Mouse (Mus musculus): ENCODE data around the gene Ano6. TPM values are rescaled to one million over a fixed set of nuclear protein-coding genes. Genes with fewer than 3 reads are reported as not detected.

Ano6 gene
- polyA plus RNA-seq, 1 experiment = 104 TPM

GRCm38 (mm10) chr15:95800051-95800450 is 9.4 kb downstream of the Ano6 start:
- H3K27me3 ChIP-seq (ENCODE audit: control insufficient read depth, insufficient read depth, low read length) = no peaks in the 10 kb centered on the region
- peaks cover 11% of the 10 kb centered on the region for H3K36me3 ChIP-seq (ENCODE audit: control insufficient read depth, insufficient read depth, low read length)
- H3K4me1 ChIP-seq (replicated peaks; ENCODE audit: control insufficient read depth, insufficient read depth, low read length) = peaks cover 46% of the 10 kb centered on the region
- no peak for TF ChIP-seq CTCF (IDR thresholded peaks at IDR 0.05; ENCODE audit: borderline replicate concordance, control insufficient read depth, extremely low read depth, insufficient read depth, low read length, poor library complexity)
- TF ChIP-seq POLR2A (IDR thresholded peaks at IDR 0.05; ENCODE audit: control insufficient read depth, extremely low read depth, insufficient read depth, low read length, poor library complexity) = no peak
- no peak for DNase-seq
- H3K4me3 ChIP-seq (ENCODE audit: control insufficient read depth, insufficient read depth, low read length) = no peak overlapping the region
- H3K27ac ChIP-seq (ENCODE audit: control insufficient read depth, insufficient read depth, low read length) = no peak overlapping the region

DNA sequence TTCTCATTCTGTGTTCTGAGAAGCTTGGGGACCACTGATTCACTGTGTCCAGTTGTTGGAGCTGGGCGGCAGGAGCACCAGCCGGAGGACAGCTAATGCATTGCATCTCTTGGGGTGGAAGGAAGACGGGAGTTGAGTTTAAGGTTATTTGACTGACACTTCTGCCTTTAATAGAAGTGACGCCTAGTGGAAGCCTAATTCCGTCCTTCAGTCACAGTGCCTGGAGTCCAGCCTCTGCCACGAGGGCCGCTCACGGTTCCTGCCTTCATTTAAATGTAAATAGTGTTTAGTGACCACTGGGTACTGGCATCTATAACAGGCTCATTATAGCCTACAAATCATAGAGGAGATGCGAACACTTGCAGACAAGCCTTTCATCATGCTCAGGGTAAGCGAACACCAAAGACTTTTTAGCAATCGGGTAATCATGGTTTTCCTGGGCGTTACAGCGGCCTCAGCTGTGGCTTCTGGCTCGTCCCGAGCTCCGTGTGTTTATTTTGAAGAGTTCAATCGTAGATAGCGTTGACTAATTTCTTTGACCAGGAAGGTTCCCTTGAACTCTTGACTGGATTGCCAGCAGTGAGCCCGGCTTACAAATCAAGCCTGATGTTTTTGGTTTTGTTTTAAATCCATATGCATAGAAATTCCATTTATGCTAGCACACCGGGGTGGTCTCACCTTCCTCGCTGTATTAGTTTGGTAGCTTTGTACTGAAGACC is 10.8 kb downstream of the Ano6 start:
- 95% methylated on average over 21 of the region's 21 CpGs for WGBS
- no peak for DNase-seq
- Histone ChIP-seq H3K4me3 (ENCODE audit: control insufficient read depth, insufficient read depth, low read length) (no peak overlapping the region), H3K27me3 (ENCODE audit: control insufficient read depth, insufficient read depth, low read length) (no peaks in the 10 kb centered on the region), H3K36me3 (ENCODE audit: control insufficient read depth, insufficient read depth, low read length) (peaks cover 11% of the 10 kb centered on the region), H3K4me1 (replicated peaks; ENCODE audit: control insufficient read depth, insufficient read depth, low read length) (peaks cover 44% of the 10 kb centered on the region), H3K27ac (ENCODE audit: control insufficient read depth, insufficient read depth, low read length) (no peak overlapping the region)
- TF ChIP-seq CTCF (IDR thresholded peaks at IDR 0.05; ENCODE audit: borderline replicate concordance, control insufficient read depth, extremely low read depth, insufficient read depth, low read length, poor library complexity) = no peak
- no peak for TF ChIP-seq POLR2A (IDR thresholded peaks at IDR 0.05; ENCODE audit: control insufficient read depth, extremely low read depth, insufficient read depth, low read length, poor library complexity)

DNA sequence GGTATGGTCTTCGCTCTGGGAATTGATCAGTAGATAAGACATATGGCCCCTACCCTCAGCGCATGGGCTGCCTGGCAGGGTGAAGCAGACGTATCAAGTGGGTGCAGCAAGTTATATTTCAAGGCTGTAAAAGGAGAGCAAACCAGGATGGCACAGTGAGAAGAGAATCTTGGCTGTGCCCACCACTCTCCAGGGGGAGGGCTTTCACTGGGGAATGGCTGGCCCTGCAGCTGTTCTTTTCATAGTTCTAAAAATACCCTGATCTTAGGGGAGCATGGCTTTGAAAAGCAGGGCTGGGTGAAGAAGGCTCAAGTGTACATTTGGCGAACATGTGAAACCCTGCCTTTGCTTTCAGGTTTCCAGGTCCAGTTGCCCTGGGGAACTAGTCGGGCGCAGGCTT is 11.5 kb downstream of the Ano6 start:
- TF ChIP-seq POLR2A (IDR thresholded peaks at IDR 0.05; ENCODE audit: control insufficient read depth, extremely low read depth, insufficient read depth, low read length, poor library complexity) = no peak
- no peak for TF ChIP-seq CTCF (IDR thresholded peaks at IDR 0.05; ENCODE audit: borderline replicate concordance, control insufficient read depth, extremely low read depth, insufficient read depth, low read length, poor library complexity)

GRCm38 (mm10) chr15:95802762-95803161 is 12.1 kb downstream of the Ano6 start:
- Histone ChIP-seq H3K4me1 (replicated peaks; ENCODE audit: control insufficient read depth, insufficient read depth, low read length) (peaks cover 41% of the 10 kb centered on the region), H3K27me3 (ENCODE audit: control insufficient read depth, insufficient read depth, low read length) (no peaks in the 10 kb centered on the region), H3K36me3 (ENCODE audit: control insufficient read depth, insufficient read depth, low read length) (peaks cover 7% of the 10 kb centered on the region), H3K27ac (ENCODE audit: control insufficient read depth, insufficient read depth, low read length) (no peak overlapping the region), H3K4me3 (ENCODE audit: control insufficient read depth, insufficient read depth, low read length) (no peak overlapping the region)
- no peak for DNase-seq
- 86% methylated on average over 2 of the region's 2 CpGs for WGBS
- TF ChIP-seq POLR2A (IDR thresholded peaks at IDR 0.05; ENCODE audit: control insufficient read depth, extremely low read depth, insufficient read depth, low read length, poor library complexity) = no peak
- TF ChIP-seq CTCF (IDR thresholded peaks at IDR 0.05; ENCODE audit: borderline replicate concordance, control insufficient read depth, extremely low read depth, insufficient read depth, low read length, poor library complexity) = no peak

More for the DNA sequence above, 11.5 kb downstream of the Ano6 start:
- no peak for DNase-seq
- H3K4me1 ChIP-seq (replicated peaks; ENCODE audit: control insufficient read depth, insufficient read depth, low read length) = peaks cover 45% of the 10 kb centered on the region
- H3K27me3 ChIP-seq (ENCODE audit: control insufficient read depth, insufficient read depth, low read length) = no peaks in the 10 kb centered on the region
- no peak overlapping the region for H3K27ac ChIP-seq (ENCODE audit: control insufficient read depth, insufficient read depth, low read length)
- WGBS = 72% methylated on average over 6 of the region's 6 CpGs
- no peak overlapping the region for H3K4me3 ChIP-seq (ENCODE audit: control insufficient read depth, insufficient read depth, low read length)
- H3K36me3 ChIP-seq (ENCODE audit: control insufficient read depth, insufficient read depth, low read length) = peaks cover 11% of the 10 kb centered on the region

DNA sequence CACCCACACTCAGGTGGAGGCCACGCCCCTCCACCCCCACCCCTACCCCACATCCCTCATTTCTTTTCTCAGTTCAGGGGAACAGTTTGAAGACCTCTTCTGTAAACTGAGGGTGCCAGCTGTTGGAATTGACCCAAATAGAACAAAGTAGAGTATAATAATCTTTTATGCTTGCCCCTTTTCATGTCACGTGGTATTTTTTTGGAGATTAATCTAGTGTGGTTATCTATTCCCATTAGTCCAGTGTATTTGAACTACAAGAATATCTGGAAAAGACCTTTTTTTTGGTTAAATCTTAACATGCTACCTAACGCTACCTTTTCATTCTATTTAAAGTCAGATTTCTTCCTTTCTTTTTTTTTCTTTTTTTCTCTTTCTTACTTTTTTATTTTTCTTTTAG is 12.8 kb downstream of the Ano6 start:
- Histone ChIP-seq H3K27ac (ENCODE audit: control insufficient read depth, insufficient read depth, low read length) (no peak overlapping the region), H3K4me3 (ENCODE audit: control insufficient read depth, insufficient read depth, low read length) (no peak overlapping the region)
- WGBS = 63% methylated on average over 3 of the region's 3 CpGs

DNA sequence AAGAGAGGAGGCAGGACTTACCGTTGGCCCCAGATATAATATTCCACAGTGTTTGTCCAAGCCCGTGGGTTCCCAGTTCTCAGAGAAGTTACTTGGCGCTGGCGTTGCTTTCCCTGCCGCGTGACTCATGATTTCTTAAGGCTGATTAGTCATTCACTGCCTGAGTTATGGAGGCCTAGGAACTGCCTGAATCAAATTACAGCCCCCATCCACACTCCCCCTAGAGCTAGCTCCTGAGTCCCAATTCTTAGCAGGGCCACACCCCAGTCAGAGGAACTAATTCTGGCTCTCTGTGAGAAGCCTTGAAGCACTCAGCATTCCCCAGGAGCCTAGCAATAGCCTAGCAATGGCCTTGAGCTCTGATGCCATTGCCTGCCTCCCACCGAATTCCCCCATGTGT is 13.6 kb downstream of the Ano6 start:
- Histone ChIP-seq H3K4me3 (ENCODE audit: control insufficient read depth, insufficient read depth, low read length) (no peak overlapping the region), H3K27ac (ENCODE audit: control insufficient read depth, insufficient read depth, low read length) (no peak overlapping the region), H3K27me3 (ENCODE audit: control insufficient read depth, insufficient read depth, low read length) (no peaks in the 10 kb centered on the region), H3K4me1 (replicated peaks; ENCODE audit: control insufficient read depth, insufficient read depth, low read length) (peaks cover 43% of the 10 kb centered on the region), H3K36me3 (ENCODE audit: control insufficient read depth, insufficient read depth, low read length) (no peaks in the 10 kb centered on the region)
- WGBS = 93% methylated on average over 7 of the region's 7 CpGs
- DNase-seq = no peak
- TF ChIP-seq CTCF (IDR thresholded peaks at IDR 0.05; ENCODE audit: borderline replicate concordance, control insufficient read depth, extremely low read depth, insufficient read depth, low read length, poor library complexity) (no peak), POLR2A (IDR thresholded peaks at IDR 0.05; ENCODE audit: control insufficient read depth, extremely low read depth, insufficient read depth, low read length, poor library complexity) (no peak)

More for the DNA sequence above, 12.8 kb downstream of the Ano6 start:
- Histone ChIP-seq H3K27me3 (ENCODE audit: control insufficient read depth, insufficient read depth, low read length) (no peaks in the 10 kb centered on the region), H3K4me1 (replicated peaks; ENCODE audit: control insufficient read depth, insufficient read depth, low read length) (peaks cover 48% of the 10 kb centered on the region), H3K36me3 (ENCODE audit: control insufficient read depth, insufficient read depth, low read length) (peaks cover 2% of the 10 kb centered on the region)
- no peak for TF ChIP-seq CTCF (IDR thresholded peaks at IDR 0.05; ENCODE audit: borderline replicate concordance, control insufficient read depth, extremely low read depth, insufficient read depth, low read length, poor library complexity)
- no peak for TF ChIP-seq POLR2A (IDR thresholded peaks at IDR 0.05; ENCODE audit: control insufficient read depth, extremely low read depth, insufficient read depth, low read length, poor library complexity)
- DNase-seq = no peak

Data from thymus, adult 2 months (tissue).